Mouse (Mus musculus) megakaryocyte, embryonic 14.5 days (primary cell): ENCODE measurements around the gene Trpv5.

Experiments used
- FLI1 ChIP-seq: IDR thresholded peaks from 2 replicates; pipeline ENCODE4 v1.6.1; 2012; ENCODE audit warnings: low read length, inconsistent platforms, mixed read lengths
- GATA1 ChIP-seq: IDR thresholded peaks from 3 replicates; pipeline ENCODE4 v1.6.1; 2012; ENCODE audit warnings: mixed read lengths, low read length, inconsistent platforms, borderline replicate concordance

- TF ChIP-seq GATA1 (no peak), FLI1 (no peak)
Observed at GRCm38 (mm10) chr6:41605061-41605793, 75.3 kb downstream of the Trpv5 start, which contains the start of gene Ephb6.
